Mouse (Mus musculus): ENCODE measurements around the gene Spen. TPM values are rescaled to one million over a fixed set of nuclear protein-coding genes. Genes with fewer than 3 reads are reported as not detected.

Gene Spen
- total and polyA plus RNA-seq, 3 experiments, result 10.7 to 28.9 (median 28.0) TPM

DNA sequence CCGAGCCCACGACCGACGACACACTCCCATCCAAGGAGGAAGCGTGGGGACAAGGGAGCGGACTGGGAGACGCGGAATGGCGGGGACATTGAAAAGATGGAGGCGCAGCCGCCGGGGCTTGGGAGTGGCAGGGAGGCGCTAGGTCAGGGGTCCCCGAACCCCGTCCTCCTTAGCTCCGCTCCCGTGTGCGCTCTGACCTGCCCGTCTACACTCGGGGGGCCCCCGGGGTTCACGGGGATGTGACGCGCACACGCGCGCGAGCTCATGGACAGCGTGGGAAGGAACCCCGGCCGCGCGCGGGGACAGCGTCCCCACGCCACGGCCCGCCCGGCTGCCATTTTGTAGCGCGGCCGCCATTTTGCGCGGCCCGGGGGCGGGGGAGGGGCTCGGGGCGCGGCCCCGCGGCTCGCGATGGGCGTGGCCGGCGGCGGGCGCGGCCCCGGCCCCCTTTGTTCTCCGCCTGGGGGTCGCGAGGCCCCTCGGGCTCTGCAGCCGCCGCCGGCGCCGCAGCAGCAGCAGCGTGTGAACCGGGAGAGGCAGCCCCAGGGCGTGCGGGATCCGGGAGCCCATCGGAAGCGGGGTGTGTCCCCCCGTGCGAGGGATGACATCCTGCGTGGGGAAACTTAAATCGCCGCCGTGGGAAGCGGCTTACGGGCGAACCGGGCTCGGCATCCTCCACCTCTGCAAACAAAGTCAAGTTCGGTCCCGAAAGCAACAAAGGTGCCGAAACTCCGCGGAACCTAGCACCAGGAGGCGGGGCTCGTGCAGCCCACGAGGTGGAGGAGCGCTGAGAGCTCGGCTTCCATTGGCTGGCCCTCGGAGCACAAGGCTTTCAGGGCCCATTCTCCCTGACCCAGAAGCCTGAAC, 8.2 kb upstream of the Spen start:
- H3K27ac ChIP-seq, result peak overlapping the region; percentile 99
- intact Hi-C loops (cut with DNase I), result loop anchor here (1.0 kb wide), 1 partner anchor 8 kb away; the partner anchor contains the start of gene Spen
- peak overlapping the region; percentile 88 for H3K4me3 ChIP-seq
- no peaks in the 10 kb centered on the region; the same call in 1 of the 2 replicates for H3K4me1 ChIP-seq (ENCODE audit: control insufficient read depth, insufficient read depth, low read length)
- H3K36me3 ChIP-seq (ENCODE audit: control insufficient read depth, insufficient read depth, low read length), result peaks cover 2% of the 10 kb centered on the region
- peak; percentile 86 to 91 for DNase-seq
- no peaks in the 10 kb centered on the region for H3K27me3 ChIP-seq (ENCODE audit: control insufficient read depth, insufficient read depth, low read length)
- 0 out of 2 replicates have a peak, but pooled peaks cover 1% of the 10 kb centered on the region for H3K79me2 ChIP-seq (replicated peaks; ENCODE audit: control insufficient read depth, insufficient read depth, low read length)
- peak overlapping the region; percentile 99 for H3K9ac ChIP-seq (ENCODE audit: low read depth, low read length)
- WGBS, result under 1% methylated on average over 96 of the region's 98 CpGs
- peak; percentile 70; the same call in 1 of the 2 replicates for TF ChIP-seq EP300 (IDR thresholded peaks at IDR 0.05; ENCODE audit: insufficient read depth, low read depth, low read length)
- peak; percentile 84 for TF ChIP-seq POLR2A (IDR thresholded peaks at IDR 0.05; ENCODE audit: insufficient read depth, low read depth, low read length)
- no peak for TF ChIP-seq CTCF (IDR thresholded peaks at IDR 0.05)

DNA sequence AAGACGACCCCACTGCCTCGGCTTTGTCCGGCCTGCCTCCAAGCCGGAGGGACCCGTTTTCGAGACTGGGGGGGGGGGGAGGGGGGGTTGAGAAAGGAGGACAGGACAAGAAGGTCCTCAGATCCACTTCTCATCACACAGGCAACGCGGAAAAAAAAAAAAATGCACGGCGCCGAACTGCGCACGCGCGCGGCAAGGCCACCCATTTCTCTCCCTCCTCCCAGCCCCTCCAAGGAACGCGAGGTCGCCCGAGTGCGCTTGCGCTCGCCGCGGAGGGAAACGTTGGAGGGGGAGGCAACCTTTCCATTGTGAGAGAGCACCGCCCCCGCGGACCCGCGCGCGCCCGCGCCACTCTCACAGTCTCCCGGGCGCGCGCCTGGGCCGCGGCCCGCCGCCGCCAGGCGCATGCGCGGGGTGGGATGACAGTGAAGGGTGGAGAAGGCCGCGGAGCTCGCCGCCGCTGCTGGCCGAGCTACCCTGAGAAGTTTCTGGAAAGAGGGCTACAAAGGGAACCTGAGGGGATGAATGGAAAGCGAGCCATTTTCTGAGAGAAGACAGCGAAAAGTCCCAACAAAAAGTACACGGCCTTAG, 7.4 kb upstream of the Spen start:
- H3K4me3 ChIP-seq, result peak overlapping the region; percentile 88
- H3K4me1 ChIP-seq (ENCODE audit: control insufficient read depth, insufficient read depth, low read length), result no peaks in the 10 kb centered on the region; the same call in 1 of the 2 replicates
- TF ChIP-seq POLR2A (IDR thresholded peaks at IDR 0.05; ENCODE audit: insufficient read depth, low read depth, low read length) (peak; percentile 94), EP300 (IDR thresholded peaks at IDR 0.05; ENCODE audit: insufficient read depth, low read depth, low read length) (no peak)
- H3K27me3 ChIP-seq (ENCODE audit: control insufficient read depth, insufficient read depth, low read length), result no peaks in the 10 kb centered on the region
- peak overlapping the region; percentile 99 for H3K27ac ChIP-seq
- 0 out of 2 replicates have a peak, but pooled peaks cover 1% of the 10 kb centered on the region for H3K79me2 ChIP-seq (replicated peaks; ENCODE audit: control insufficient read depth, insufficient read depth, low read length)
- intact Hi-C loops (cut with DNase I), result loop anchor here (1.0 kb wide), 1 partner anchor 8 kb away; the partner anchor contains the start of gene Spen
- under 1% methylated on average over 56 of the region's 56 CpGs for WGBS
- peak overlapping the region; percentile 94 for H3K9ac ChIP-seq (ENCODE audit: low read depth, low read length)
- peaks cover 2% of the 10 kb centered on the region for H3K36me3 ChIP-seq (ENCODE audit: control insufficient read depth, insufficient read depth, low read length)
- peak; percentile 98 to 99 for DNase-seq

DNA sequence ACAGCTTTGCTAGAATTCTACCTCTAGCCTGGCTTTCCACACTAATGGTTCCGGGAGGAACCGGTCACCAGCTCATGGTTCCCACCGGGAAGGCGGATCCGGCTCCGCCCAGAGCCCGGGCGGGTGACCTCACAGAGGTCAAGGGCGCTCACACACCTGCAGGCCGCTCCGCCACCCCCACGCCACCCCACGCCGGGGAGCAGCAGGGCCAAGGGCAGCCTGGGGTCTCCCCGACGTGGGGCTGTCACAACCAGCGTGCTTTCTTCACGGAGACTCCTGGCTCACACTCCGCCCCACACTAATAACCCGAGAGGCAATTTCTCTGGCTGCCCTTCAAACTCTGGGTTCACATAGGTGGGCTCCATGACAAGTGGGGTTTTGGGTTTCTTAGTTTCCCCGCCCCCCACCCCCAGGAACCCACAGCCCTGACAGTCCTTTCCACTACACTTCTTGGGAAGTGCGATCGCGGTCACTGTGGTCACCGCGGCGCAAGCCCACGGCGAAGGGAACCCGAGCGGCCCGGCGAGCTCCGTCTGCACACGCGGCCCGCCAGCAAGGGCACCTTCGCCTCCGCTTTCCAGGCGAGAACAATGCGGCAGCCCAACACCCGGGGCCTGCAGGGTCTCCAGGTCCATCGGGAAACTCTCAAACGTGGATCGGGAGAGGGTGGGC, 6.8 kb upstream of the Spen start:
- peak overlapping the region; percentile 98 for H3K27ac ChIP-seq
- peak overlapping the region; percentile 76 for H3K4me3 ChIP-seq
- no peaks in the 10 kb centered on the region; the same call in 1 of the 2 replicates for H3K4me1 ChIP-seq (ENCODE audit: control insufficient read depth, insufficient read depth, low read length)
- no peaks in the 10 kb centered on the region for H3K27me3 ChIP-seq (ENCODE audit: control insufficient read depth, insufficient read depth, low read length)
- peaks cover 2% of the 10 kb centered on the region for H3K36me3 ChIP-seq (ENCODE audit: control insufficient read depth, insufficient read depth, low read length)
- 0 out of 2 replicates have a peak, but pooled peaks cover 1% of the 10 kb centered on the region for H3K79me2 ChIP-seq (replicated peaks; ENCODE audit: control insufficient read depth, insufficient read depth, low read length)
- WGBS, result under 1% methylated on average over 45 of the region's 45 CpGs
- H3K9ac ChIP-seq (ENCODE audit: low read depth, low read length), result peak overlapping the region; percentile 86
- DNase-seq, result peak; percentile 88 to 89
- intact Hi-C loops (cut with DNase I), result no loop called here
- TF ChIP-seq POLR2A (IDR thresholded peaks at IDR 0.05; ENCODE audit: insufficient read depth, low read depth, low read length), result peak; percentile 60; the same call in 1 of the 2 replicates
- 0 out of 2 replicates have a peak, but pooled peaks have one; percentile 46 for TF ChIP-seq EP300 (IDR thresholded peaks at IDR 0.05; ENCODE audit: insufficient read depth, low read depth, low read length)
- no peak for TF ChIP-seq CTCF (IDR thresholded peaks at IDR 0.05)

DNA sequence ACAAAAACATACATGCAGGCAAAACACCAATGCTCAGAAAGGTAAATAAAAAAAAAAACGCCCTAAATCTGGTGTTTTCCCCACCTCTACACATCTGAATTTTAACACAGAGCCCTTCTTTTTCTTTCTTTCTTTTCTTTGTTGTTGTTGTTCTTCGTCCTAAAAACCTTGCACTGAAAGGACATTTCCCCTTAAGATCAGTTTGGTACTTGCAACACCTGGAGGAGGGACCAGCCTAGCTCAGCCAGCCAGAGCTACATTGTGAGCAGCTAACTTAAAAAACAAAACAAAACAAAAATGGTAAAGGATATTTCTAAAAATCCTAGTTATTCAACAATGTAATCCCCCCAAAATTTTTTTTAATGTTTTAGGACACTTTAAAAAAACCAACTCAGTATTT, 6.1 kb upstream of the Spen start:
- H3K4me1 ChIP-seq (ENCODE audit: control insufficient read depth, insufficient read depth, low read length), result no peaks in the 10 kb centered on the region; the same call in 1 of the 2 replicates
- WGBS, result 48% methylated on average over 2 of the region's 2 CpGs
- peak overlapping the region; percentile 98 for H3K27ac ChIP-seq
- no peaks in the 10 kb centered on the region for H3K27me3 ChIP-seq (ENCODE audit: control insufficient read depth, insufficient read depth, low read length)
- H3K9ac ChIP-seq (ENCODE audit: low read depth, low read length), result no peak overlapping the region
- DNase-seq, result no peak
- peaks cover 2% of the 10 kb centered on the region for H3K36me3 ChIP-seq (ENCODE audit: control insufficient read depth, insufficient read depth, low read length)
- intact Hi-C loops (cut with DNase I), result no loop called here
- H3K4me3 ChIP-seq, result peak overlapping the region; percentile 76
- H3K79me2 ChIP-seq (replicated peaks; ENCODE audit: control insufficient read depth, insufficient read depth, low read length), result 0 out of 2 replicates have a peak, but pooled peaks cover 1% of the 10 kb centered on the region
- TF ChIP-seq EP300 (IDR thresholded peaks at IDR 0.05; ENCODE audit: insufficient read depth, low read depth, low read length) (no peak), POLR2A (IDR thresholded peaks at IDR 0.05; ENCODE audit: insufficient read depth, low read depth, low read length) (no peak), CTCF (IDR thresholded peaks at IDR 0.05) (no peak)

DNA sequence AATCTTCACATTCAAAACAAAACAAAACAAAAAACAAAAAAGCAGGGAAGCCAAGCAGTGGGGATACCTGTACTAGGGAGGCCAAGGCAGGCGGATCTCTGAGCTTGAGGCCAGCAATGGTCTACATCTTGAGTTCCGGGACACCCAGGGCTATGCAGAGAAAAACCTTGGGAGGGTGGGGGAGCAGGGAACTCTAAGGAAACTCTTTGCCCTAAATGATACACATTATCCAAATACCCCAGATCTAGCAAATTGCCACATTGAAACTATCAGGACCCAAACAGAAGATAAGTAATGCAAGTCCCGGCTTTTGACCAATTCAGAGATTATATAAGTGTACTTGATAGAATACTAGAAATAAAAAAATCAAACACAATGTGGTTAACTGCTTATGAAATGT, 5.2 kb upstream of the Spen start:
- DNase-seq, result no peak
- 85% methylated on average over 3 of the region's 3 CpGs for WGBS
- TF ChIP-seq CTCF (IDR thresholded peaks at IDR 0.05) (no peak), EP300 (IDR thresholded peaks at IDR 0.05; ENCODE audit: insufficient read depth, low read depth, low read length) (no peak), POLR2A (IDR thresholded peaks at IDR 0.05; ENCODE audit: insufficient read depth, low read depth, low read length) (no peak)
- Histone ChIP-seq H3K36me3 (ENCODE audit: control insufficient read depth, insufficient read depth, low read length) (peaks cover 5% of the 10 kb centered on the region), H3K79me2 (replicated peaks; ENCODE audit: control insufficient read depth, insufficient read depth, low read length) (no peaks in the 10 kb centered on the region), H3K27ac (no peak overlapping the region), H3K9ac (ENCODE audit: low read depth, low read length) (no peak overlapping the region), H3K4me3 (no peak overlapping the region), H3K4me1 (ENCODE audit: control insufficient read depth, insufficient read depth, low read length) (peaks cover 1% of the 10 kb centered on the region; the same call in 1 of the 2 replicates), H3K27me3 (ENCODE audit: control insufficient read depth, insufficient read depth, low read length) (no peaks in the 10 kb centered on the region)
- intact Hi-C loops (cut with DNase I), result no loop called here

All from heart, adult 2 months (tissue).